8 mouse cellular contexts compared by ENCODE assay signal in the genomic region with DNA sequence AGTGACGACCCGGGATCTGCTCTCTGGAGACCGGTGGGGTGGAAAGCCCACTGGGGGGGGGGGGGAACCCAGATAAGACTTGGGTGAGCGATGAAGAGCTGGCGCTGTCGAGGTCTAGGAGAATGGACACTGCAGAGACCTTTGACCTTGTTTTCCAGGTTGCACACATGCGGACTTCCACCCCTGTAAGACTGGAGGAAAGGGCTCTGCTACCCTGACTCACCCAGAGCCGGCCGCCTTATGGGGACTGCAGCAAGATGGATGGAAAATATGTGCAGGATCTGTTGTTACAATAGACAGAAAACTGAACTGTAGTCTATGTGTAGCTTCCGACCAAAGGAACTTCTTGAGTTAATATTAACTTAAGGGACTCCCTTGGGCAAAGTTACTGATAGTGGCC. TPM values are rescaled to one million over a fixed set of nuclear protein-coding genes. Genes with fewer than 3 reads are reported as not detected.
A peak's percentile ranks its signal among the peaks of the same experiment; 100 is the strongest.
DNase-seq lines count a peak whose midpoint lies in the region; ATAC-seq and TF ChIP-seq lines count a peak whose summit lies in the region.

No protein-coding gene starts in this region.

- peaks cover 3% of the 10 kb centered on the region; the same call in 1 of the 2 replicates for H3K36me3 ChIP-seq in heart, embryonic 12.5 days
- H3K36me3 ChIP-seq in CH12.LX (replicated peaks in 1 of 2; ENCODE audit: control insufficient read depth in 1 of 2, insufficient read depth in 1 of 2, low read length in 1 of 2), result peaks cover 2 to 34% of the 10 kb centered on the region in 2 experiments
- H3K36me3 ChIP-seq in embryonic facial prominence, embryonic 10.5 days (replicated peaks), result peaks cover 12% of the 10 kb centered on the region; the same call in 1 of the 2 replicates
- H3K36me3 ChIP-seq in intestine, embryonic 16.5 days (ENCODE audit: control insufficient read depth, insufficient read depth, low read length), result no peaks in the 10 kb centered on the region
- H3K36me3 ChIP-seq in neural tube, embryonic 12.5 days, result no peaks in the 10 kb centered on the region

- H3K4me2 ChIP-seq in heart, embryonic 12.5 days, result peak overlapping the region; percentile 88
- peak overlapping the region; percentile 87 for H3K4me2 ChIP-seq in CH12.LX (ENCODE audit: insufficient read depth, low read depth, poor library complexity, severe bottlenecking)
- H3K4me2 ChIP-seq in intestine, embryonic 16.5 days (ENCODE audit: low read depth, low read length), result peak overlapping the region; percentile 62
- H3K4me2 ChIP-seq in neural tube, embryonic 12.5 days (replicated peaks), result peak overlapping the region; percentile 93

- H3K4me3 ChIP-seq in heart, embryonic 12.5 days, result peak overlapping the region; percentile 100
- H3K4me3 ChIP-seq in CH12.LX (replicated peaks in 1 of 3; ENCODE audit: low read depth in 2 of 3, low read length in 2 of 3, poor library complexity in 1 of 3), result peak overlapping the region; percentile 61 to 83 (median 67)
- H3K4me3 ChIP-seq in embryonic facial prominence, embryonic 10.5 days, result peak overlapping the region; percentile 75
- H3K4me3 ChIP-seq in intestine, embryonic 16.5 days (ENCODE audit: low read length), result peak overlapping the region; percentile 89
- peak overlapping the region; percentile 91 for H3K4me3 ChIP-seq in neural tube, embryonic 12.5 days

- TF ChIP-seq POLR2A in CH12.LX (IDR thresholded peaks at IDR 0.05; ENCODE audit: low read depth, low read length), result no peak; the same call in 1 of the 2 replicates

- no peak for TF ChIP-seq RAD21 in CH12.LX (IDR thresholded peaks at IDR 0.05; ENCODE audit: low read depth, low read length)

- H3K9ac ChIP-seq in heart, embryonic 12.5 days, result peak overlapping the region; percentile 100
- H3K9ac ChIP-seq in CH12.LX (ENCODE audit: insufficient read depth, low read depth), result peak overlapping the region; percentile 98
- H3K9ac ChIP-seq in intestine, embryonic 16.5 days (ENCODE audit: low read depth, low read length), result peak overlapping the region; percentile 97
- peak overlapping the region; percentile 95 for H3K9ac ChIP-seq in neural tube, embryonic 12.5 days

- dilution Hi-C loops in CH12.LX (cut with MboI; ENCODE audit: extremely low pct_ligation_motif_present, extremely low pct_unique_long_range_greater_than_20kb, low sequenced_read_pairs), result no loop called here

- no peaks in the 10 kb centered on the region for H3K9me3 ChIP-seq in heart, embryonic 12.5 days (replicated peaks)
- no peaks in the 10 kb centered on the region for H3K9me3 ChIP-seq in CH12.LX (replicated peaks; ENCODE audit: low read length)
- no peaks in the 10 kb centered on the region for H3K9me3 ChIP-seq in embryonic facial prominence, embryonic 10.5 days
- H3K9me3 ChIP-seq in intestine, embryonic 16.5 days (ENCODE audit: control insufficient read depth, low read length), result no peaks in the 10 kb centered on the region
- H3K9me3 ChIP-seq in neural tube, embryonic 12.5 days, result no peaks in the 10 kb centered on the region

- WGBS in heart, embryonic 12.5 days, result under 1% methylated on average over 10 of the region's 10 CpGs
- 1% methylated on average over 10 of the region's 10 CpGs for WGBS in embryonic facial prominence, embryonic 10.5 days
- WGBS in intestine, embryonic 16.5 days, result 0% methylated on average over 10 of the region's 10 CpGs
- 1% methylated on average over 10 of the region's 10 CpGs for WGBS in neural tube, embryonic 12.5 days

- H3K79me2 ChIP-seq in CH12.LX (replicated peaks; ENCODE audit: control insufficient read depth, extremely low read depth, insufficient read depth, poor library complexity, severe bottlenecking), result peaks cover 27% of the 10 kb centered on the region

- in situ Hi-C loops in CH12.LX (cut with MboI; ENCODE audit: low pct_ligation_motif_present, low pct_unique_long_range_greater_than_20kb, low sequenced_read_pairs), result no loop called here

- no peaks in the 10 kb centered on the region for H3K27me3 ChIP-seq in heart, embryonic 12.5 days (replicated peaks)
- H3K27me3 ChIP-seq in CH12.LX (replicated peaks), result no peaks in the 10 kb centered on the region
- H3K27me3 ChIP-seq in embryonic facial prominence, embryonic 10.5 days (replicated peaks; ENCODE audit: low read depth, poor library complexity, severe bottlenecking), result no peaks in the 10 kb centered on the region
- no peaks in the 10 kb centered on the region for H3K27me3 ChIP-seq in intestine, embryonic 16.5 days (replicated peaks; ENCODE audit: control insufficient read depth, insufficient read depth, low read length)
- no peaks in the 10 kb centered on the region for H3K27me3 ChIP-seq in neural tube, embryonic 12.5 days (replicated peaks)

- TF ChIP-seq EP300 in CH12.LX (IDR thresholded peaks at IDR 0.05; ENCODE audit: low read length), result no peak; the same call in 1 of the 2 replicates

- peak; percentile 51 for ATAC-seq in heart, embryonic 12.5 days (ENCODE audit: insufficient number of reproducible peaks, low FRiP score)
- peak; percentile 57 for ATAC-seq in intestine, embryonic 16.5 days
- peak; percentile 54 for ATAC-seq in neural tube, embryonic 12.5 days (ENCODE audit: low FRiP score, low read depth)

- TF ChIP-seq CTCF in CH12.LX (conservative IDR thresholded peaks at IDR 0.05 in 1 of 2, IDR thresholded peaks at IDR 0.05 in 1 of 2; ENCODE audit: low read depth in 2 of 2, low read length in 2 of 2), result no peak

- no peak for DNase-seq in heart, postnatal 4 days
- no peak for DNase-seq in CH12.LX (ENCODE audit: extremely low read depth)
- DNase-seq in embryonic facial prominence, embryonic 10.5 days (ENCODE audit: low spot score), result no peak
- DNase-seq in left cerebral cortex, adult 11 months (ENCODE audit: low spot score), result no peak
- no peak for DNase-seq in layer of hippocampus, postnatal 36 days

- peaks cover 3% of the 10 kb centered on the region for H3K4me1 ChIP-seq in heart, embryonic 12.5 days (replicated peaks)
- H3K4me1 ChIP-seq in CH12.LX (ENCODE audit: control insufficient read depth in 1 of 2, insufficient read depth in 2 of 2), result peaks cover 8 to 40% of the 10 kb centered on the region in 2 experiments; a peak in 3 of 4 replicates
- H3K4me1 ChIP-seq in embryonic facial prominence, embryonic 10.5 days, result peaks cover 28% of the 10 kb centered on the region
- peaks cover 5% of the 10 kb centered on the region; the same call in 1 of the 2 replicates for H3K4me1 ChIP-seq in intestine, embryonic 16.5 days (ENCODE audit: control insufficient read depth, insufficient read depth, low read length)
- H3K4me1 ChIP-seq in neural tube, embryonic 12.5 days, result peaks cover 14% of the 10 kb centered on the region

- H3K27ac ChIP-seq in heart, embryonic 12.5 days (ENCODE audit: poor library complexity, severe bottlenecking), result peak overlapping the region; percentile 97
- peak overlapping the region; percentile 74 for H3K27ac ChIP-seq in CH12.LX (ENCODE audit: insufficient read depth, low read depth)
- H3K27ac ChIP-seq in embryonic facial prominence, embryonic 10.5 days (replicated peaks), result peak overlapping the region; percentile 97
- peak overlapping the region; percentile 100 for H3K27ac ChIP-seq in intestine, embryonic 16.5 days (ENCODE audit: low read length)
- peak overlapping the region; percentile 99 for H3K27ac ChIP-seq in neural tube, embryonic 12.5 days

RNA-seq across cellular contexts. Expression of gene Ggnbp2, which starts 0.4 kb away (rescaled TPM):
- polyA plus RNA-seq in heart, embryonic 12.5 days (2016; fragmentation: Nextera tagmentation; extraction: Ambion mirVana), result 55.5 and 57.4 TPM in 2 replicates
- 10 to 100 TPM; 55.5 to 64.4 TPM for total RNA-seq in heart, postnatal 4 days (2021)
- total RNA-seq in CH12.LX (2012; rRNA removed) (67.3 and 70.9 TPM in 2 replicates), CH12.LX (2014; rRNA removed) (86.5 and 105 TPM in 2 replicates)
- 108 and 125 TPM in 2 replicates for polyA plus RNA-seq in CH12.LX (2012; ENCODE audit: insufficient read length, low read depth)
- 52.0 and 53.9 TPM in 2 replicates for polyA plus RNA-seq in embryonic facial prominence, embryonic 10.5 days (2016; fragmentation: Nextera tagmentation; extraction: Ambion mirVana)
- polyA plus RNA-seq in intestine, embryonic 16.5 days (2015; fragmentation: Nextera tagmentation; extraction: Ambion mirVana), result 73.7 and 76.8 TPM in 2 replicates
- polyA plus RNA-seq in neural tube, embryonic 12.5 days (2016; fragmentation: Nextera tagmentation; extraction: Ambion mirVana), result 80.0 and 93.3 TPM in 2 replicates
- total RNA-seq in layer of hippocampus, postnatal 36 days (2021), result 10 to 100 TPM; 82.3 to 84.1 TPM

RNA-seq across cellular contexts. Expression of gene Myo19, which starts 8.9 kb away (rescaled TPM):
- polyA plus RNA-seq in heart, embryonic 12.5 days (2016; fragmentation: Nextera tagmentation; extraction: Ambion mirVana), result 7.9 and 8.3 TPM in 2 replicates
- total RNA-seq in heart, postnatal 4 days (2021), result 10 to 100 TPM; 13.7 to 15.4 TPM
- total RNA-seq in CH12.LX (2012; rRNA removed), result 9.1 and 13.0 TPM in 2 replicates
- 8.0 TPM in 2 replicates for total RNA-seq in CH12.LX (2014; rRNA removed)
- polyA plus RNA-seq in CH12.LX (2012; ENCODE audit: insufficient read length, low read depth), result 23.1 and 27.1 TPM in 2 replicates
- 11.9 and 15.3 TPM in 2 replicates for polyA plus RNA-seq in embryonic facial prominence, embryonic 10.5 days (2016; fragmentation: Nextera tagmentation; extraction: Ambion mirVana)
- 7.5 and 7.8 TPM in 2 replicates for polyA plus RNA-seq in intestine, embryonic 16.5 days (2015; fragmentation: Nextera tagmentation; extraction: Ambion mirVana)
- 8.2 and 8.8 TPM in 2 replicates for polyA plus RNA-seq in neural tube, embryonic 12.5 days (2016; fragmentation: Nextera tagmentation; extraction: Ambion mirVana)
- 1 to 10 TPM; 7.0 to 8.6 TPM for total RNA-seq in layer of hippocampus, postnatal 36 days (2021)

RNA-seq across cellular contexts. Expression of gene Pigw, which starts 9.0 kb away (rescaled TPM):
- 2.9 and 3.4 TPM in 2 replicates for polyA plus RNA-seq in heart, embryonic 12.5 days (2016; fragmentation: Nextera tagmentation; extraction: Ambion mirVana)
- 1 to 10 TPM; 6.4 to 7.8 TPM for total RNA-seq in heart, postnatal 4 days (2021)
- 5.7 and 6.0 TPM in 2 replicates for total RNA-seq in CH12.LX (2012; rRNA removed)
- 5.5 and 6.5 TPM in 2 replicates for total RNA-seq in CH12.LX (2014; rRNA removed)
- polyA plus RNA-seq in CH12.LX (2012; ENCODE audit: insufficient read length, low read depth), result 7.8 and 9.2 TPM in 2 replicates
- 2.5 and 2.8 TPM in 2 replicates for polyA plus RNA-seq in embryonic facial prominence, embryonic 10.5 days (2016; fragmentation: Nextera tagmentation; extraction: Ambion mirVana)
- polyA plus RNA-seq in intestine, embryonic 16.5 days (2015; fragmentation: Nextera tagmentation; extraction: Ambion mirVana), result 2.7 and 2.9 TPM in 2 replicates
- polyA plus RNA-seq in neural tube, embryonic 12.5 days (2016; fragmentation: Nextera tagmentation; extraction: Ambion mirVana), result 1.9 and 2.8 TPM in 2 replicates
- total RNA-seq in layer of hippocampus, postnatal 36 days (2021), result 1 to 10 TPM; 8.2 to 8.4 TPM

RNA-seq across cellular contexts. Expression of gene Dhrs11, which starts 42.3 kb away (rescaled TPM):
- polyA plus RNA-seq in heart, embryonic 12.5 days (2016; fragmentation: Nextera tagmentation; extraction: Ambion mirVana), result 25.2 and 26.8 TPM in 2 replicates
- 10 to 100 TPM; 78.8 to 81.5 TPM for total RNA-seq in heart, postnatal 4 days (2021)
- 8.3 and 9.6 TPM in 2 replicates for total RNA-seq in CH12.LX (2012; rRNA removed)
- total RNA-seq in CH12.LX (2014; rRNA removed), result 6.1 and 6.8 TPM in 2 replicates
- polyA plus RNA-seq in CH12.LX (2012; ENCODE audit: insufficient read length, low read depth), result 17.0 and 17.1 TPM in 2 replicates
- 10.4 and 11.8 TPM in 2 replicates for polyA plus RNA-seq in embryonic facial prominence, embryonic 10.5 days (2016; fragmentation: Nextera tagmentation; extraction: Ambion mirVana)
- polyA plus RNA-seq in intestine, embryonic 16.5 days (2015; fragmentation: Nextera tagmentation; extraction: Ambion mirVana), result 105 and 126 TPM in 2 replicates
- 8.2 and 8.9 TPM in 2 replicates for polyA plus RNA-seq in neural tube, embryonic 12.5 days (2016; fragmentation: Nextera tagmentation; extraction: Ambion mirVana)
- total RNA-seq in layer of hippocampus, postnatal 36 days (2021), result 1 to 10 TPM; 5.3 to 7.6 TPM

RNA-seq across cellular contexts. Expression of gene Znhit3, which starts 45.1 kb away (rescaled TPM):
- polyA plus RNA-seq in heart, embryonic 12.5 days (2016; fragmentation: Nextera tagmentation; extraction: Ambion mirVana), result 33.8 and 37.1 TPM in 2 replicates
- 10 to 100 TPM; 13.4 to 13.7 TPM for total RNA-seq in heart, postnatal 4 days (2021)
- total RNA-seq in CH12.LX (2012; rRNA removed) (59.3 and 87.0 TPM in 2 replicates), CH12.LX (2014; rRNA removed) (130 and 140 TPM in 2 replicates)
- polyA plus RNA-seq in CH12.LX (2012; ENCODE audit: insufficient read length, low read depth), result 61.4 and 62.9 TPM in 2 replicates
- polyA plus RNA-seq in embryonic facial prominence, embryonic 10.5 days (2016; fragmentation: Nextera tagmentation; extraction: Ambion mirVana), result 89.1 and 96.8 TPM in 2 replicates
- 43.6 and 49.6 TPM in 2 replicates for polyA plus RNA-seq in intestine, embryonic 16.5 days (2015; fragmentation: Nextera tagmentation; extraction: Ambion mirVana)
- 61.4 and 63.5 TPM in 2 replicates for polyA plus RNA-seq in neural tube, embryonic 12.5 days (2016; fragmentation: Nextera tagmentation; extraction: Ambion mirVana)
- total RNA-seq in layer of hippocampus, postnatal 36 days (2021), result 10 to 100 TPM; 31.3 to 33.7 TPM
